Mouse (Mus musculus) gastrocnemius, postnatal 4 days (tissue): ENCODE results near the gene Gm10128. TPM values are rescaled to one million over a fixed set of nuclear protein-coding genes. Genes with fewer than 3 reads are reported as not detected.
"Not testable (repeated sequence)": the region's sequence is repeated elsewhere in the genome, so short reads cannot be mapped to it uniquely, and the experiment has no call there.

Experiments
- DNase-seq, 2 experiments: peaks; one replicate each; pipeline ENCODE4 v3.0.0; 2021 to 2022; ENCODE audit warnings: low spot score in 2 of 2, mixed read lengths in 2 of 2
- long read RNA-seq, 2 experiments: library from polyadenylated mRNA; stranded (forward); transcript quantifications; one replicate each; pipeline ENCODE4 v2.0.0; 2021
- total RNA-seq, 2 experiments: library from RNA; stranded (reverse); gene quantifications; 2 replicates each; pipeline ENCODE4 v1.2.3; 2021

The Gm10128 gene
- total RNA-seq = not detected
- long read RNA-seq, experiment 1 = 0 reads
- long read RNA-seq, experiment 2 = 0 reads

DNA sequence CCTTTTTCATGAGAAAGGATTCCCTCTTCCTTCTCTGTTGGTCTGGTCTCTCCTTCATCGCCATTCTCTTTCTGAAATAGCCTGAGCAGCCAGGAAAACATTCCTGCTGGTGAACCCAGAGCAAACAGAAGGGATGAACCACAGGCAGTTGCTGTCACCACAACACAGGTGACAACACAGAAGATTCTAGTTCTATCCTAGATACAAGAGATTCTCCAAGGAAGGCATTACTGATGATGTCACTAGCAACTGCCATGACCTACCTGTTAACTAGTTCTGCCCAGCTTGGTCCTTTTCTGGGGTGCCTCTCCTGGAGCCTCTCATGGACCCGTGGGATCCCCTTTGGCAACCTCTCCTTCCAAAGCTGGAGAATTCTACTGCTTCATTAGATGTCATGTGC, at the start of gene Gm10128:
TSS of gene Gm10128 (minus strand) at position 101 of the 400 bp plus-strand sequence.
- DNase-seq = not testable (repeated sequence)

DNA sequence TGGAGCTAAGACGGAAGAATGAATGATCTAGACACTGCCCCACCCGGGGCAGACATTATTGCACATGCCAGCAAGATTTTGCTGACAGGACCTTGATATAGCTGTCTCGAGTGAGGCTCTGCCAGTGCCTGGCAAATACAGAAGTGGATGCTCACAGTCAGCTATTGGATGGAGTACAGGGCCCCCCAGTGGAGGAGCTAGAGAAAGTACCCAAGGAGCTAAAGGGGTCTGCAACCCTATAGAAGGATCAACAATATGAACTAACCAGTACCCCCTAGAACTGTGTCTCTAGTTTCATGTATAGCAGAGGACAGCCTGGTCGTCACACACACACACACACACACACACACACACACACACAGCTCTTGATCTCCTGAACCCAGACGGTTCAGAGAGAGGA, 37.4 kb upstream of the Gm10128 start:
- not testable (repeated sequence) for DNase-seq

DNA sequence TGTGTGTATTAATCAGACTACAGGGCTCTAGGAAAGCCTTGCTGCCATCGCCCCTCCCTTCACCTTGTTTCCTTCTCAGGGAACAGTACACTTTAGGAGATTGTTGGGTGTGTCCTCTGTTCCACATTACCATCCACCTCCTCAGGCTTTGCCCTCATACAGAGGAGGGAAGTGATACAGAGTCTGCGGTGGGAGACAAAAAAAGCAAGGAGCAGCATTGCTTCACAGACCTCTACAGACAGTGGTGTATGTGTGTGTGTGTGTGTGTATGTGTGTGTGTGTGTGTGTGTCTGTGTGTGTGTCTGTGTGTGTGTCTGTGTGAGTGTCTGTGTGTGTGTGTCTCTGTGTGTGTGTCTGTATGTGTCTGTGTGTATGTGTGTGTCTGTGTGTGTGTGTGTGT, 18.7 kb upstream of the Gm10128 start:
- DNase-seq = not testable (repeated sequence)

DNA sequence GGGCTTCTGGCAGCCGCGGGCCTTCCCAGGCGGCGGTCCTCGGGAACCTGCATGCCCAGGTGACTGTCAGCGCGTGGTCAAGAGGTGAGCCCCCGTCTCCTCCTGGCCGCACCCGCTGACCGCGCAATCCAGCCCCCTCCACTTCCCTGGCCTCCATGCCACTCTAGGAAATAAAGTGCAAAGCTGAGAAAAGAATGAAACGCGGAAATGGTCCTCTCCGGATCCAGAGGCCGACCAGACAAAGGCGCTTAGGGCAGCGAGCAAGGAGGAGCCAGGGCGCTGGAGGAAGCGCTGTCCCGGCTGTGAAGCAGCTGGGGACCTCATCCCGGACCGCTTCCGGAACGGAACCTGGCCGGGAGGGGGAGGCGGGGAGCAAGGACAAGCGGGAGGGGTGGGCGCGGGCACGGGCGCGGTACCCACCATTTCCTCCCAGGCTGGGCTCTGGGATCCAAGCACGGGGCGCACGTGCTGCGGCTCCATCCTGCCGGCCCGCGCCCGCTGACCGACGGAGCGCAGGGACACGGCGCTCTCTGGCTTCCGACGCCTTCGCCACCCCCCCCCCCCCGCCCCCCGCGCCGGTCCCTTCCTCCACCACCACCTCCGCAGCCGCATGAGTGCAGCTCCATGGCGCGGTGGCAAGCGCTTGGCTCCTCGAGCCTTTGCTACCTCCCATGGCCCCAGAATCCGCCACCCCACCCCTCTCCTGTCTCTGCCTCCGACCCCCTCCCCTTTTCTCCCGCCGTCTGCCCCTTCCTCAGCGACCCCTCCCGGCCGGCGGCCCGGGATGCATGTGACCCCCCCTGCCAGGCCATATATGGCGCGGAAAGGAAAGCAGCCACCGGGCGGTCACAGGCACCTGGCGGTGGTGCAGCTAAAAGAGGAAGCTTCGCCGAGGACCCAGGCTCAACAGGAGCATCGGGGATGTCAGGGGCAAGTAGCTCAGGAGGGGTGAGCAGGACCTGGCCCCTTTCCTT, 14.6 kb upstream of the Gm10128 start:
- not testable (repeated sequence) for DNase-seq

DNA sequence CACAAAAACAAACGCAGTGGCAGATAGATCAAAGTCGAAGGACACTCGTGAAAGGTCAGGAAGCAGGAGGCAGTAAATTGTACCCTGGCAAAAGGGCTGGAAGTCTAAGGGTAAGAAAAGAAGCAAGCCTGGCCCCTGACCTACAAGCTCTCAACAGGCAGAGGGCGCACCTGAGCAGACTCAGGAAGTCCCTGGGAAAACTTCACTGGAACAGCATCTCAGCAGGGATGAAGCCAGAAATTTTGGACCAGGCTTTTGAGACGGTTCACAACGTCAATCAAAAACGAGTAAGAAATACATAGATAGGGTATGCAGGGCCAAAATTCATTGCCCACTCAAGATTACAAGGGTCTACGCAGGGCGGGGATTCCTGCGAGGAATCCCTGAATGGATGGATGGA, 13.7 kb upstream of the Gm10128 start:
- DNase-seq = not testable (repeated sequence)

DNA sequence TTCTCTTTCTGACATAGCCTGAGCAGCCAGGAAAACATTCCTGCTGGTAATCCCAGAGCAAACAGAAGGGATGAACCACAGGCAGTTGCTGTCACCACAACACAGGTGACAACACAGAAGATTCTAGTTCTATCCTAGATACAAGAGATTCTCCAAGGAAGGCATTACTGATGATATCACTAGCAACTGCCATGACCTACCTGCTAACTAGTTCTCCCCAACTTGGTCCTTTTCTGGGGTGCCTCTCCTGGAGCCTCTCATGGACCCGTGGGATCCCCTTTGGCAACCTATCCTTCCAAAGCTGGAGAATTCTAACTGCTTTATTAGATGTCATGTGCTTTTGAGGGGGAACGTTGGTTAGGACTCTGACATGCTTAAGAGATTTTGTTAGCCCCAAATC, 48.3 kb downstream of the Gm10128 start, which contains the start of gene Gm10338:
TSS of gene Gm10338 (minus strand) at position 101 of the 400 bp plus-strand sequence.
- DNase-seq = not testable (repeated sequence)

Other genes starting within 250 kb of the Gm10128 start
- not detected for gene Gm3755, start 193.1 kb downstream of the Gm10128 start, total RNA-seq
- gene Gm3752, start 160.2 kb downstream of the Gm10128 start, total RNA-seq = under 1 TPM in 1 of 2 experiments, not detected in 1; 0.86 TPM
- 1 to 10 TPM; 3.5 to 4.1 TPM for gene Gm3558, start 75.4 kb downstream of the Gm10128 start, total RNA-seq
- not detected for gene Gm10338, start 48.4 kb downstream of the Gm10128 start, total RNA-seq
- gene Gm26661, start 147.6 kb upstream of the Gm10128 start, total RNA-seq = not detected
- 10 to 100 TPM; 48.6 to 48.8 TPM for gene Flnb, start 174.0 kb upstream of the Gm10128 start, total RNA-seq